8 mouse cellular contexts compared by ENCODE assay signal in the genomic region with DNA sequence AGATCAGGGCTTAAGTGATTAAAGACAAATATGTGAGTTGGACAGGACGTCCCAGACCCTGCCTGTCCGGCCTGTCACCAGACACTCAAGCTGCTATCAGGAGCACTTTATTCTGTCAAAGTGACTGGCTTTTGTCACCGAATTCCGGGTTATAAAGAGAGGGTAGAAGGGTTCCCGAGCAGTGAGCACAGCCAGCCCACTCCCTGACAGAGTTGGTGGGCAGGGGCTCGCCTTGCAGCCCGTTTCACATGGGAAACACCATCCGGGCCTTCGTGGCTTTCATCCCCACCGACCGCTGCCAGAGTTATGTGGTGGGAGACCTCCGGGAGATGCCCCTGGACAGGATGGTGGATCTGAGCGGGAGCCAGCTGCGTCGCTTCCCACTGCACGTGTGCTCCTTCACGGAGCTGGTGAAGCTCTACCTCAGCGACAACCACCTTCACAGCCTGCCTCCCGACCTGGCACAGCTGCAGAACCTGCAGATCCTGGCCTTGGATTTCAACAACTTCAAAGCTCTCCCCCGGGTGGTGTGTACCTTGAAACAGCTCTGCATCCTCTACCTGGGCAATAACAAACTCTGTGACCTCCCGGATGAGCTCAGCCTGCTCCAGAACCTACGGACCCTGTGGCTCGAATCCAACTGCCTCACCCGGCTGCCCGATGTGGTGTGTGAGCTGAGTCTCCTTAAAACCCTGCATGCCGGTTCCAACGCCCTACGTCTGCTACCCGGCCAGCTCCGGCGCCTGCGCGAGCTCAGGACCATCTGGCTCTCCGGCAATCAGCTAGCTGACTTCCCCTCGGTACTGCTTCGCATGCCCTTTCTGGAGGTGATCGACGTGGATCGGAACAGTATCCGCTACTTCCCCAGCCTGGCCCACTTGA. TPM values are rescaled to one million over a fixed set of nuclear protein-coding genes. Genes with fewer than 3 reads are reported as not detected.
DNase-seq lines count a peak whose midpoint lies in the region; ATAC-seq and TF ChIP-seq lines count a peak whose summit lies in the region.

Gene Lrrc10, plus strand, starts transcription at position 167 of the 882 bp plus-strand sequence.

- H3K4me3 ChIP-seq in thymus, adult 2 months (ENCODE audit: control insufficient read depth, insufficient read depth, low read length) = no peak within 1 kb of the TSS
- no peak within 1 kb of the TSS for H3K4me3 ChIP-seq in forebrain, embryonic 15.5 days
- peak within 1 kb of the TSS; percentile 21 for H3K4me3 ChIP-seq in hindbrain, embryonic 15.5 days

- TF ChIP-seq POLR2A in thymus, adult 2 months (IDR thresholded peaks at IDR 0.05; ENCODE audit: control insufficient read depth, extremely low read depth, insufficient read depth, low read length, poor library complexity) = no peak

- no peak for TF ChIP-seq CTCF in thymus, adult 2 months (IDR thresholded peaks at IDR 0.05; ENCODE audit: borderline replicate concordance, control insufficient read depth, extremely low read depth, insufficient read depth, low read length, poor library complexity)

- peaks cover 11% of the 10 kb centered on the region for H3K36me3 ChIP-seq in thymus, adult 2 months (ENCODE audit: control insufficient read depth, insufficient read depth, low read length)
- peaks cover 20% of the 10 kb centered on the region for H3K36me3 ChIP-seq in forebrain, embryonic 15.5 days
- H3K36me3 ChIP-seq in hindbrain, embryonic 15.5 days = peaks cover 11% of the 10 kb centered on the region; the same call in 1 of the 2 replicates

- ATAC-seq in forebrain, embryonic 15.5 days (replicated peaks) = 0 out of 2 replicates have a peak, but pooled peaks have one; percentile 42
- ATAC-seq in hindbrain, embryonic 15.5 days (ENCODE audit: low FRiP score, low read depth) = peak; percentile 52; the same call in 1 of the 2 replicates
- ATAC-seq in megakaryocyte progenitor cell, adult 5-6 weeks (replicated peaks; ENCODE audit: poor library complexity) = peak; percentile 29; the same call in 1 of the 2 replicates

- H3K27me3 ChIP-seq in thymus, adult 2 months (ENCODE audit: control insufficient read depth, insufficient read depth, low read length) = no peaks in the 10 kb centered on the region
- H3K27me3 ChIP-seq in forebrain, embryonic 15.5 days = no peaks in the 10 kb centered on the region
- H3K27me3 ChIP-seq in hindbrain, embryonic 15.5 days = no peaks in the 10 kb centered on the region

- H3K27ac ChIP-seq in thymus, adult 2 months (ENCODE audit: control insufficient read depth, insufficient read depth, low read length) = no peak within 1 kb of the TSS
- no peak within 1 kb of the TSS for H3K27ac ChIP-seq in forebrain, embryonic 15.5 days (replicated peaks)
- H3K27ac ChIP-seq in hindbrain, embryonic 15.5 days (replicated peaks) = no peak within 1 kb of the TSS

- no peak for DNase-seq in thymus, adult 2 months
- DNase-seq in thymus, postnatal 10 days (ENCODE audit: low spot score in 2 of 2) = no peak
- no peak for DNase-seq in c-Kit-positive CD71-positive TER-119-positive erythroid progenitor cells, embryonic 14.5 days (ENCODE audit: low spot score)
- DNase-seq in spleen, adult 12 weeks (ENCODE audit: low spot score) = no peak
- no peak for DNase-seq in MN1 (ENCODE audit: low spot score)

- no peak within 1 kb of the TSS for H3K9ac ChIP-seq in forebrain, embryonic 15.5 days (replicated peaks)
- H3K9ac ChIP-seq in hindbrain, embryonic 15.5 days = no peak within 1 kb of the TSS

- WGBS in thymus, adult 2 months = 60% methylated on average over 40 of the region's 40 CpGs
- WGBS in forebrain, embryonic 15.5 days = 54% methylated on average over 40 of the region's 40 CpGs
- 41% methylated on average over 40 of the region's 40 CpGs for WGBS in hindbrain, embryonic 15.5 days

- peak within 1 kb of the TSS; percentile 19; the same call in 1 of the 2 replicates for H3K4me2 ChIP-seq in forebrain, embryonic 15.5 days (replicated peaks)
- peak within 1 kb of the TSS; percentile 43 for H3K4me2 ChIP-seq in hindbrain, embryonic 15.5 days

- no peaks in the 10 kb centered on the region; the same call in 1 of the 2 replicates for H3K4me1 ChIP-seq in thymus, adult 2 months (replicated peaks; ENCODE audit: control insufficient read depth, insufficient read depth, low read length)
- H3K4me1 ChIP-seq in forebrain, embryonic 15.5 days = no peaks in the 10 kb centered on the region
- peaks cover 8% of the 10 kb centered on the region; the same call in 1 of the 2 replicates for H3K4me1 ChIP-seq in hindbrain, embryonic 15.5 days (replicated peaks)

- no peaks in the 10 kb centered on the region for H3K9me3 ChIP-seq in forebrain, embryonic 15.5 days
- no peaks in the 10 kb centered on the region for H3K9me3 ChIP-seq in hindbrain, embryonic 15.5 days

RNA-seq across cellular contexts. Expression of gene Lrrc10, which starts in this region (rescaled TPM):
- polyA plus RNA-seq in thymus, adult 2 months (2012; rRNA removed) = 0.47 and 15.3 TPM in 2 replicates
- polyA plus RNA-seq in forebrain, embryonic 15.5 days (2015; fragmentation: Nextera tagmentation; extraction: Ambion mirVana) = not detected in 2 replicates
- not detected in 2 replicates for polyA plus RNA-seq in hindbrain, embryonic 15.5 days (2015; fragmentation: Nextera tagmentation; extraction: Ambion mirVana)
- not detected in 2 replicates for total RNA-seq in megakaryocyte progenitor cell, adult 5-6 weeks (2015)
- not detected in 2 replicates for total RNA-seq in megakaryocyte progenitor cell, adult 5-6 weeks (2017)

Comparison
In these comparisons a context has a peak if more than half of its experiments do, and no peak if none do; other contexts are left out.
1. Peak in ATAC-seq and H3K4me2 ChIP-seq in forebrain, embryonic 15.5 days; RNA of the gene not detected or under 1 TPM.
2. Peak in ATAC-seq, H3K4me3 ChIP-seq and H3K4me2 ChIP-seq in hindbrain, embryonic 15.5 days; RNA of the gene not detected or under 1 TPM.
3. Peak in ATAC-seq in megakaryocyte progenitor cell, adult 5-6 weeks; RNA of the gene not detected or under 1 TPM.